Mouse (Mus musculus) layer of hippocampus, adult 18-20 months (tissue): Measurements from ENCODE around the gene Rhox2c. TPM values are rescaled to one million over a fixed set of nuclear protein-coding genes. Genes with fewer than 3 reads are reported as not detected.
"Not testable (repeated sequence)": the region's sequence is repeated elsewhere in the genome, so short reads cannot be mapped to it uniquely, and the experiment has no call there.

Experiments used
- DNase-seq, 2 experiments: peaks; one replicate each; pipeline ENCODE4 v3.0.0; 2022; ENCODE audit warnings: low spot score in 2 of 2
- long read RNA-seq: library from polyadenylated mRNA; stranded (forward); transcript quantifications from one replicate; pipeline ENCODE4 v2.0.0, GENCODE M21; 2021
- total RNA-seq, 2 experiments: library from RNA; stranded (reverse); gene quantifications; 2 replicates each; pipeline ENCODE4 v1.2.3; 2021

Rhox2c gene
- not detected for total RNA-seq
- long read RNA-seq = 0 reads

DNA sequence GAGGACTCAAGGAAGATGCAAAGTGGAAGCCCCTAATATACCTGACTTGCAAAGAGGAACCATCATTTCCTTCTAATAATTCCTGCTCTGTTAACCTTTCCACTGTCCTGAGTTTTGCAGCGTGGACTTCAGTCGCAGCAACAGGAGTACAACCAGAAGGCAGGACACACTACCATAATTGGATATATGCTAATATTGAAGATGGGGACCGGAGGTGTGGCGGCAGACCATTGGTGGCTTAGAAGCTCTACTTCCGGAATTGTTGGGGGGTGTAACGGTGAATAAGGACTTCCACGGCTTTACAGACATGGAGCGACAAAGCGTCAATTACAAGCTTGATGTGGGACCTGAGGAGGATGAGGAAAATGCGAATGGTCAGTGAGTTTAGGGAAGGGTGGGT, at the start of gene Rhox2c:
TSS of gene Rhox2c (plus strand) at position 301 of the 400 bp plus-strand sequence.
- DNase-seq = not testable (repeated sequence)

DNA sequence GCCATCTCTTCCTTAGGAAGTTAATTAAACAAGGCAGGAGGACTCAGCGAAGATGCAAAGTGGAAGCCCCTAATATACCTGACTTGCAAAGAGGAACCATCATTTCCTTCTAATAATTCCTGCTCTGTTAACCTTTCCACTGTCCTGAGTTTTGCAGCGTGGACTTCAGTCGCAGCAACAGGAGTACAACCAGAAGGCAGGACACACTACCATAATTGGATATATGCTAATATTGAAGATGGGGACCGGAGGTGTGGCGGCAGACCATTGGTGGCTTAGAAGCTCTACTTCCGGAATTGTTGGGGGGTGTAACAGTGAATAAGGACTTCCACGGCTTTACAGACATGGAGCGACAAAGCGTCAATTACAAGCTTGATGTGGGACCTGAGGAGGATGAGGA, 41.7 kb upstream of the Rhox2c start, which contains the start of gene Rhox2b:
TSS of gene Rhox2b (plus strand) at position 301 of the 400 bp plus-strand sequence.
- not testable (repeated sequence) for DNase-seq

DNA sequence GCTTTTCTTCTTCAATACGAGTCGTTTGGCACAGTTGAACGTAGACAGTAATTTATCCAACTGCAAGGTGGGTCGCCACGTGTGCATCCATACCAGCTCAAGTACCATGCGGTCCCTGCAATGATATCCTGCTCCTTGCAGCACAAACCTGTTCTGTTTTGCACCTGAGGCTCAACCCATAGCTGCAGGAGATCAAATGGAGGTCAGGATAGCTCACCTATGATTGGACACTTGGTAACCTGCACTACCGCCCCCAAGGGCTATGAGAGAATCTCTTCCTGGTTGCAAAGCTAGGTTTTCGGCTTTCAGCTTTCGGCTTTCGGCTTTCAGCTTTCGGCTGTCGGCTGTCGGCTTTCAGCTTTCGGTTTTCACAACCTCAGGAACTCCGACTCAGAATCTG, 21.3 kb upstream of the Rhox2c start, which contains the start of gene Rhox4b:
TSS of gene Rhox4b (plus strand) at position 301 of the 400 bp plus-strand sequence.
- DNase-seq = not testable (repeated sequence)

DNA sequence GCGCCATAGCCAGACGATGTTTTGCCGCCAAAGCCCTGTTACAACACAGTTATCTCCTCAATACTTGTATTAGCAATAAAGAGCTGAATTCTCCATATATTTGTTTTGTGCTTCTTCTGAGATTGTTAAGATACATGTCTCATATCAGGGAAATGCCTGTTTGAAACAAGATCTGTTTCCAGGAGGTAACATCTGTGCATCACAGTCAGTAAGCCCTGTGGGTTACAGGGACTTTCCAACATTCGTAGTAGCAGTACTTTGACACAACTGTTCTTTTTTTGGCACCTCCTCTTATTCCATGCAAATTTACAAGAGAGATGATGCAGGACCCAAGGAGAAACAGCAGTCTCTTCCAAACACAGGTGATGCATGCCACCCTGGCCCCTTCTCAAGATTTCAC, 4.8 kb downstream of the Rhox2c start, which contains the start of gene Rhox3c:
TSS of gene Rhox3c (plus strand) at position 301 of the 400 bp plus-strand sequence.
- DNase-seq = not testable (repeated sequence)

DNA sequence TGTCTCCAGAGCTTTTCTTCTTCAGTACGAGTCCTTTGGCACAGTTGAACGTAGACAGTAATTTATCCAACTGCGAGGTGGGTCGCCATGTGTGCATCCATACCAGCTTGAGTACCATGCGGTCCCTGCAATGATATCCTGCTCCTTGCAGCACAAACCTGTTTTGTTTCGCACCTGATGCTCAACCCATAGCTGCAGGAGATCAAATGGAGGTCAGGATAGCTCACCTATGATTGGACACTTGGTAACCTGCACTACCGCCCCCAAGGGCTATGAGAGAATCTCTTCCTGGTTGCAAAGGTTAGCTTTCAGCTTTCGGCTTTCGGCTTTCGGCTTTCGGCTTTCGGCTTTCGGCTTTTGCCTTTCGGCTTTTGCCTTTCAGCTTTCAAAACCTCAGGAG, 26.6 kb downstream of the Rhox2c start, which contains the start of gene Rhox4c:
TSS of gene Rhox4c (plus strand) at position 301 of the 400 bp plus-strand sequence.
- not testable (repeated sequence) for DNase-seq

DNA sequence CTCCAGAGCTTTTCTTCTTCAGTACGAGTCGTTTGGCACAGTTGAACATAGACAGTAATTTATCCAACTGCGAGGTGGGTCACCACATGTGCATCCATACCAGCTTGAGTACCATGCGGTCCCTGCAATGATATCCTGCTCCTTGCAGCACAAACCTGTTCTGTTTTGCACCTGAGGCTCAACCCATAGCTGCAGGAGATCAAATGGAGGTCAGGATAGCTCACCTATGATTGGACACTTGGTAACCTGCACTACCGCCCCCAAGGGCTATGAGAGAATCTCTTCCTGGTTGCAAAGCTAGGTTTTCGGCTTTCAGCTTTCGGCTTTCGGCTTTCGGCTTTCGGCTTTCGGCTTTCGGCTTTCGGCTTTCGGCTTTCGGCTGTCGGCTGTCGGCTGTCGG, 60.6 kb downstream of the Rhox2c start, which contains the start of gene Rhox4d:
TSS of gene Rhox4d (plus strand) at position 301 of the 400 bp plus-strand sequence.
- DNase-seq = not testable (repeated sequence)

Other genes with a start within 250 kb of the Rhox2c start
- gene Gm9, start 242.6 kb upstream of the Rhox2c start, total RNA-seq = not detected
- not detected for gene Rhox1, start 231.4 kb upstream of the Rhox2c start, total RNA-seq
- not detected for gene Rhox2a, start 208.7 kb upstream of the Rhox2c start, total RNA-seq
- gene Rhox3a, start 203.8 kb upstream of the Rhox2c start, total RNA-seq = not detected
- gene Rhox4a, start 188.3 kb upstream of the Rhox2c start, total RNA-seq = not detected
- gene Rhox3a2, start 73.7 kb upstream of the Rhox2c start, total RNA-seq = not detected
- not detected for gene Rhox4a2, start 62.8 kb upstream of the Rhox2c start, total RNA-seq
- gene Rhox2b, start 41.6 kb upstream of the Rhox2c start, total RNA-seq = not detected
- not detected for gene Rhox4b, start 21.2 kb upstream of the Rhox2c start, total RNA-seq
- gene Rhox3c, start 4.9 kb downstream of the Rhox2c start, total RNA-seq = not detected
- gene Rhox4c, start 26.7 kb downstream of the Rhox2c start, total RNA-seq = not detected
- gene Rhox2d, start 39.7 kb downstream of the Rhox2c start, total RNA-seq = not detected
- gene Rhox4d, start 60.7 kb downstream of the Rhox2c start, total RNA-seq = not detected
- gene Rhox2e, start 76.8 kb downstream of the Rhox2c start, total RNA-seq = not detected
- gene Rhox3e, start 88.3 kb downstream of the Rhox2c start, total RNA-seq = not detected
- gene Rhox4e, start 103.7 kb downstream of the Rhox2c start, total RNA-seq = not detected
- gene Rhox2f, start 117.7 kb downstream of the Rhox2c start, total RNA-seq = not detected
- not detected for gene Rhox3f, start 127.3 kb downstream of the Rhox2c start, total RNA-seq
- gene Rhox4f, start 154.0 kb downstream of the Rhox2c start, total RNA-seq = not detected
- gene Rhox3g, start 174.9 kb downstream of the Rhox2c start, total RNA-seq = not detected
- not detected for gene Rhox2g, start 189.8 kb downstream of the Rhox2c start, total RNA-seq
- gene Rhox4g, start 197.6 kb downstream of the Rhox2c start, total RNA-seq = not detected
- not detected for gene Rhox3h, start 215.1 kb downstream of the Rhox2c start, total RNA-seq
- not detected for gene Rhox2h, start 219.6 kb downstream of the Rhox2c start, total RNA-seq